Mouse (Mus musculus): Measurements from ENCODE around the gene Ccng2. TPM values are rescaled to one million over a fixed set of nuclear protein-coding genes. Genes with fewer than 3 reads are reported as not detected.

The Ccng2 gene
- 44.5 and 66.7 TPM in 2 replicates for polyA plus RNA-seq (2016; fragmentation: Nextera tagmentation; extraction: Ambion mirVana)

GRCm38 (mm10) chr5:93266883-93267704, at the start of gene Ccng2:
Ccng2 (plus strand) TSS chr5:93267257.
- WGBS: under 1% methylated on average over 54 of the region's 54 CpGs
- Histone ChIP-seq H3K36me3 (peaks cover 27% of the 10 kb centered on the region), H3K27ac (replicated peaks) (peak within 1 kb of the TSS; percentile 99), H3K4me1 (peaks cover 22% of the 10 kb centered on the region), H3K9me3 (replicated peaks) (no peaks in the 10 kb centered on the region), H3K27me3 (ENCODE audit: low read depth, poor library complexity, severe bottlenecking) (no peaks in the 10 kb centered on the region), H3K4me3 (peak within 1 kb of the TSS; percentile 95)
- DNase-seq (ENCODE audit: low spot score): peak; percentile 94

- Histone ChIP-seq H3K27me3 (ENCODE audit: low read depth, poor library complexity, severe bottlenecking) (no peaks in the 10 kb centered on the region), H3K9me3 (replicated peaks) (no peaks in the 10 kb centered on the region), H3K4me3 (no peak overlapping the region), H3K36me3 (no peaks in the 10 kb centered on the region), H3K27ac (replicated peaks) (no peak overlapping the region), H3K4me1 (no peaks in the 10 kb centered on the region)
- no peak for DNase-seq (ENCODE audit: low spot score)
- 92% methylated on average over 3 of the region's 3 CpGs for WGBS
These were observed 48.7 kb upstream of the Ccng2 start for GRCm38 (mm10) chr5:93218375-93218774.

- no peak for DNase-seq (ENCODE audit: low spot score)
- WGBS: 79% methylated on average over 3 of the region's 3 CpGs
- Histone ChIP-seq H3K4me3 (no peak overlapping the region), H3K27ac (replicated peaks) (no peak overlapping the region), H3K36me3 (no peaks in the 10 kb centered on the region), H3K27me3 (ENCODE audit: low read depth, poor library complexity, severe bottlenecking) (no peaks in the 10 kb centered on the region), H3K4me1 (no peaks in the 10 kb centered on the region), H3K9me3 (replicated peaks) (no peaks in the 10 kb centered on the region)
These were observed 45.4 kb upstream of the Ccng2 start for GRCm38 (mm10) chr5:93221661-93222060.

DNA sequence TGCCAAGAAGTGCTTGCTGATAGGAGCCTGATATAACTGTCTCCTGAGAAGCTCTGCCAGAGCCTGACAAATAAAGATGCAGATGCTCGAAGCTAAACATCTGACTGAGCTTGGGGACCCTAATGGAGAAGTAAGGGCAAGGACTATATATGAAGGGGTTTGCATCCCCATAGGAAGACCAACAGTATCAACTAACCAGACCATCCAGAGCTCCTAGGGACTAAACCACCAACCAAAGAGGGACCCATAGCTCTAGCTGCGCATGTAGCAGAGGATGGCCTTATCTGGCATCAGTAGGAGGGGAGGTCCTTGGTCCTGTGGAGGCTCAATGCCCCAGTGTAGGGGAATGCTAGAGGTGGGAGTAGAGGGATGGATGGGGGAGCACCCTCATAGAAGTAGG, 42.5 kb upstream of the Ccng2 start:
- Histone ChIP-seq H3K9me3 (replicated peaks) (no peaks in the 10 kb centered on the region), H3K4me3 (no peak overlapping the region), H3K27me3 (ENCODE audit: low read depth, poor library complexity, severe bottlenecking) (no peaks in the 10 kb centered on the region), H3K27ac (replicated peaks) (no peak overlapping the region), H3K4me1 (no peaks in the 10 kb centered on the region), H3K36me3 (no peaks in the 10 kb centered on the region)
- 77% methylated on average over 2 of the region's 2 CpGs for WGBS
- DNase-seq (ENCODE audit: low spot score): no peak

- Histone ChIP-seq H3K9me3 (replicated peaks) (no peaks in the 10 kb centered on the region), H3K27me3 (ENCODE audit: low read depth, poor library complexity, severe bottlenecking) (no peaks in the 10 kb centered on the region), H3K4me1 (no peaks in the 10 kb centered on the region), H3K4me3 (no peak overlapping the region), H3K27ac (replicated peaks) (no peak overlapping the region), H3K36me3 (no peaks in the 10 kb centered on the region)
- 92% methylated on average over 3 of the region's 3 CpGs for WGBS
- no peak for DNase-seq (ENCODE audit: low spot score)
These were observed 39.9 kb upstream of the Ccng2 start for GRCm38 (mm10) chr5:93227157-93227556.

GRCm38 (mm10) chr5:93229527-93229926, 37.5 kb upstream of the Ccng2 start:
- H3K27me3 ChIP-seq (ENCODE audit: low read depth, poor library complexity, severe bottlenecking): no peaks in the 10 kb centered on the region
- no peak for DNase-seq (ENCODE audit: low spot score)
- H3K36me3 ChIP-seq: no peaks in the 10 kb centered on the region
- no peak overlapping the region for H3K4me3 ChIP-seq
- no peaks in the 10 kb centered on the region for H3K4me1 ChIP-seq
- no peak overlapping the region for H3K27ac ChIP-seq (replicated peaks)
- WGBS: 95% methylated on average over 2 of the region's 2 CpGs
- no peaks in the 10 kb centered on the region for H3K9me3 ChIP-seq (replicated peaks)

DNA sequence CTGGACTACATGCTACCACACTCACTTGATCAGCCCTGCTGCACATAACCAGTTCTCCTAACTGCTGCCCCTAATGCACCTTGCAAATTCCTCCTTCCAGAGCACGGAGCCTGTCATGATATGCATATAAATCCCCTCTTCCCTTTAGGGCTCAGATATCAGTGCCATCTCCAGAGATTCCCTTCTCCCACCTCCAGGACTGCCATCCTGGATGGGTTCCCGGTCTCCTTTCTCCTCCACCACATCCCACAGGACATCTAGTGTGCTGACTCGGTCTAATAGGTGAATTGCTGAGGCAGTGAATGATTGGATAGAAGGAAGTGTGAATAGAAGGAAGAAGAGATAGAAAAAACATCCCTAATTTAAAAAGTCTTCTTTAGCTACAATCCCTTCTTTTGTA, 35.3 kb upstream of the Ccng2 start:
- DNase-seq (ENCODE audit: low spot score): no peak
- Histone ChIP-seq H3K4me3 (no peak overlapping the region), H3K27ac (replicated peaks) (no peak overlapping the region), H3K36me3 (no peaks in the 10 kb centered on the region), H3K9me3 (replicated peaks) (no peaks in the 10 kb centered on the region), H3K27me3 (ENCODE audit: low read depth, poor library complexity, severe bottlenecking) (no peaks in the 10 kb centered on the region), H3K4me1 (no peaks in the 10 kb centered on the region)
- WGBS: 72% methylated on average over 3 of the region's 3 CpGs

DNA sequence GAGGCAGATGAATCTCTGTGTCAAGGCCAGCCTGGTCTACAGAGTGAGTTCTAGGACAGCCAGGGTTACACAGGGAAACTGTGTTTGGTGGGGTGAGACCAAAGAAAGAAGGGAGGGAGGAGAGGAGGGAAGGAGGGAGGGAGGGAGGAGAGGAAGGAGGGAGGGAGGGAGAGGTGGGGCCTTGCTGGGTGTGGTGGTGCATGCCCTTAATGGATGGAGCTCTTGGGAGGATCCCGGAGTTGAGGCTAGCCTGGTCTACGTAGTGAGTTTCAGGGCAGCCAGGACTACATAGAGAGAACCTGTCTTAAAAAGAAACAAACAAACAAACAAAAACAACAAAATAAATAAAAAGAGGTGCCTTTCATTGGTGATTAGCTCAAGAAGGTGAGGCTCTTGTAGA, 34.2 kb upstream of the Ccng2 start:
- WGBS: 94% methylated on average over 2 of the region's 2 CpGs
- no peak for DNase-seq (ENCODE audit: low spot score)
- Histone ChIP-seq H3K4me3 (no peak overlapping the region), H3K36me3 (no peaks in the 10 kb centered on the region), H3K9me3 (replicated peaks) (no peaks in the 10 kb centered on the region), H3K4me1 (no peaks in the 10 kb centered on the region), H3K27me3 (ENCODE audit: low read depth, poor library complexity, severe bottlenecking) (no peaks in the 10 kb centered on the region), H3K27ac (replicated peaks) (no peak overlapping the region)

- DNase-seq (ENCODE audit: low spot score): no peak
These were observed 32.9 kb upstream of the Ccng2 start for GRCm38 (mm10) chr5:93234130-93234529.

GRCm38 (mm10) chr5:93234605-93235004, 32.5 kb upstream of the Ccng2 start:
- 87% methylated on average over 2 of the region's 2 CpGs for whole genome bisulfite sequencing
- DNase-seq (ENCODE audit: low spot score): no peak
- Histone ChIP-seq H3K27ac (replicated peaks) (no peak overlapping the region), H3K9me3 (replicated peaks) (no peaks in the 10 kb centered on the region), H3K4me3 (no peak overlapping the region), H3K4me1 (no peaks in the 10 kb centered on the region), H3K36me3 (no peaks in the 10 kb centered on the region), H3K27me3 (ENCODE audit: low read depth, poor library complexity, severe bottlenecking) (no peaks in the 10 kb centered on the region)

More at GRCm38 (mm10) chr5:93234130-93234529, 32.9 kb upstream of the Ccng2 start:
- WGBS: 75% methylated on average over 4 of the region's 4 CpGs
- H3K9me3 ChIP-seq (replicated peaks): no peaks in the 10 kb centered on the region
- no peaks in the 10 kb centered on the region for H3K4me1 ChIP-seq
- no peaks in the 10 kb centered on the region for H3K36me3 ChIP-seq
- no peak overlapping the region for H3K4me3 ChIP-seq
- H3K27me3 ChIP-seq (ENCODE audit: low read depth, poor library complexity, severe bottlenecking): no peaks in the 10 kb centered on the region
- H3K27ac ChIP-seq (replicated peaks): no peak overlapping the region

DNA sequence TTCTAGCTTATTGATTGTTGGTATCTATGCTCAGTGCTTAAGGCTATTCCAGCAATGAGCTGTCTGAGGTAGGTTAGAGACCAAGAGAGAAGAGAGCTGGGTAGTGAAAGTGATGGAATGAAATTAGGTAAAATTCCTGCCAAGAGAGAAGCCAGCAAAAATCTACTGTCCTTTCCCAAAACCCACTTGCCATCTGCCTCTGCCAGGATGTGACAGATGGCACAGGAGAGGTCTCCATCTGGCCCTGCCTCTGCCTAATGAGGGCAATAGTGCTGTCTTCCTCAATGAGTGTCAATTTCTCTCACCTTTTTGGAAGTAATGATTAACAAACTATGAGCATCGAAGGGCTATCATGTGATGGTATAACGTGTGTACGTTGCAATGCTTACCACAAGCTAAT, 31.2 kb upstream of the Ccng2 start:
- WGBS: 97% methylated on average over 3 of the region's 3 CpGs
- H3K9me3 ChIP-seq (replicated peaks): no peaks in the 10 kb centered on the region
- no peaks in the 10 kb centered on the region for H3K27me3 ChIP-seq (ENCODE audit: low read depth, poor library complexity, severe bottlenecking)
- no peak overlapping the region for H3K27ac ChIP-seq (replicated peaks)
- H3K4me3 ChIP-seq: no peak overlapping the region
- DNase-seq (ENCODE audit: low spot score): no peak
- no peaks in the 10 kb centered on the region for H3K36me3 ChIP-seq
- H3K4me1 ChIP-seq: no peaks in the 10 kb centered on the region

DNA sequence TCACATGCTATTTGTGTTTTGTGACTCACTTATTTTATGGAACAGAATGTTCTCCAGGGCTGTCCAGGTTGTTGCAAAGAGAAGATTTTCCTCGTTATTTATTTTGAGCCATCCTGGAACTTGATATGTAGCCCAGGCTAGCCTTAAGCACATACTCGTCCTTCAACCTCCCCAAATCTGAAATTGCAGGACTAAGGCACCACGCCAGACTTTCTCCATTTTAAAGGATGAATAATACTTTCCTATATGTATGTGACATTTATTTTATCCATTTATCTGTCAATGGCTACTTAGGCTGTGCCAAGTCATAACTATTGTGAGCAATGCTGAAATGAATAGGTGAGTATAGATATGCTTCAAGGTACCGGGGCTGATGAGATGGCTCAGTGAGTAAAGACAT, 30.5 kb upstream of the Ccng2 start:
- DNase-seq (ENCODE audit: low spot score): no peak
- no peaks in the 10 kb centered on the region for H3K27me3 ChIP-seq (ENCODE audit: low read depth, poor library complexity, severe bottlenecking)
- WGBS: 92% methylated on average over 4 of the region's 4 CpGs
- no peak overlapping the region for H3K27ac ChIP-seq (replicated peaks)
- no peaks in the 10 kb centered on the region for H3K4me1 ChIP-seq
- no peak overlapping the region for H3K4me3 ChIP-seq
- H3K36me3 ChIP-seq: no peaks in the 10 kb centered on the region
- no peaks in the 10 kb centered on the region for H3K9me3 ChIP-seq (replicated peaks)

DNA sequence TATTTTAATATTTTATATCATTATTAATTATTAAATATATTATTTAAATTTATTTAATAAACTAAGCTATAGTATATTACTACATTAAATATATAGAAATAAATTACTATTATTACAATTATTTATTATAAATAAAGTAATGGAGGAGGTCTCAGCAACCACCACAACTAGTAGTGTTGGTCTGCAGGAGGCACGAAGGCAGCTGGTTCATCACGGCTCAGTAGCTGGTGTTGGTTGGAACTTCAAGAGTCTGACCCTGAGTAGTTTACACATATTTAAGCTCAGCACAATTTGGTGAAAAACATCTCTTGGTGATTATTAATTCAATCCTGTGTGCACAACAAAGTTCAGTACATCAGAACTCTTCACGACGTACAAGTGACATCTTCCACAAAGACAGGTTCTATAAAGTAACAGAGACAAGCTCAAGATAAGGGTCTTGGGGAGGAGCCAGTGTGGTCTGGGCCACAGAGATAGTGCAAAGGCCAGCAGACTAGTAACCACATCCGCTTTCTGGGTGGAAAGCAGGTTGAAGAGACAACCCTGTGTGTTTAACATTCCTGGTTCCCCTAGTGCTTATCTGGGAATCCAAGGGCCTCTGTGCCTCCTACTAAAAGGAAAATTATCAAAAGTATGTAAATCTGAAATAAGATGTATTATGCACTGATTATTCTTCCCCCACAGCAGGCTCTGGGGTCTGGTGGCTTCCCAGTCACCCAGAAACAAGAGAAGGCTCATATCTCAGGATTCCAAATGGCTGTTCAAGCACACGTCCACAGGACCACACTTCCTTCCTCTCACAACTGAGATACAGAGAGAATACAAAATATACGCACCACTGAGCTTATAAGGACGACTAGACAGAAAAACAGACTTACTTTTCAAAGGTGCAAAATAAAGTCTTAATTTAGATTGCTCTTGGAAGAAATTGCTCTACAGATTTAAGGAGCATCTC, 27.2 kb upstream of the Ccng2 start:
- Histone ChIP-seq H3K36me3 (no peaks in the 10 kb centered on the region), H3K4me1 (no peaks in the 10 kb centered on the region), H3K4me3 (no peak overlapping the region), H3K9me3 (replicated peaks) (no peaks in the 10 kb centered on the region), H3K27me3 (ENCODE audit: low read depth, poor library complexity, severe bottlenecking) (no peaks in the 10 kb centered on the region), H3K27ac (replicated peaks) (no peak overlapping the region)
- DNase-seq (ENCODE audit: low spot score): no peak
- 88% methylated on average over 8 of the region's 8 CpGs for WGBS

All from midbrain, embryonic 10.5 days (tissue).